Mouse (Mus musculus) ES-E14 (cell line): ENCODE data around the gene Tead1. TPM values are rescaled to one million over a fixed set of nuclear protein-coding genes. Genes with fewer than 3 reads are reported as not detected.

ENCODE experiments used
- DNase-seq: peaks from one replicate; pipeline ENCODE4 v3.0.0-alpha.2; 2013; ENCODE audit warnings: low read depth, low spot score
- H3K27ac ChIP-seq: 2 replicates; pipeline ENCODE4 v1.5.1; 2012; ENCODE audit warnings: low read depth, mild to moderate bottlenecking, low read length, moderate library complexity, mixed read lengths; ENCODE audit not compliant: poor library complexity, insufficient read depth, severe bottlenecking
- H3K36me3 ChIP-seq: 2 replicates; pipeline ENCODE4 v1.6.1; 2012; ENCODE audit warnings: mild to moderate bottlenecking, low read length, moderate library complexity, mixed read lengths; ENCODE audit not compliant: control insufficient read depth, poor library complexity, insufficient read depth, severe bottlenecking
- H3K4me1 ChIP-seq, 2 experiments: fragments of 150-350 bp in 1 of 2; sonication (generic) in 1 of 2; 2 replicates each; pipeline ENCODE4 v1.6.1; 2012; ENCODE audit warnings: low read length in 2 of 2, mild to moderate bottlenecking in 1 of 2, mixed read lengths in 1 of 2; ENCODE audit not compliant: control insufficient read depth in 2 of 2, insufficient read depth in 2 of 2, poor library complexity in 1 of 2
- H3K4me3 ChIP-seq, 2 experiments: fragments of 150-350 bp in 1 of 2; sonication (generic) in 1 of 2; 2 replicates each; pipeline ENCODE4 v1.5.1; 2012; ENCODE audit warnings: low read length in 2 of 2, low read depth in 1 of 2, mild to moderate bottlenecking in 1 of 2, mixed read lengths in 1 of 2; ENCODE audit not compliant: insufficient read depth in 1 of 2, poor library complexity in 1 of 2, severe bottlenecking in 1 of 2
- H3K9ac ChIP-seq: 2 replicates; pipeline ENCODE4 v1.6.1; 2012; ENCODE audit warnings: low read depth, mild to moderate bottlenecking, low read length, mixed read lengths; ENCODE audit not compliant: poor library complexity, insufficient read depth, severe bottlenecking
- H3K9me3 ChIP-seq: fragments of 150-350 bp; sonication (generic); 2 replicates; pipeline ENCODE4 v1.6.1; 2012; ENCODE audit warnings: low read depth, mild to moderate bottlenecking, low read length; ENCODE audit not compliant: control insufficient read depth, insufficient read depth
- CHD2 ChIP-seq: IDR thresholded peaks from 2 replicates; pipeline ENCODE4 v1.6.1; 2014; ENCODE audit warnings: mild to moderate bottlenecking, low read depth, low read length, inconsistent platforms
- HCFC1 ChIP-seq: IDR thresholded peaks from 2 replicates; pipeline ENCODE4 v1.6.1; 2012; ENCODE audit warnings: low read length, inconsistent platforms, borderline replicate concordance; ENCODE audit not compliant: insufficient read depth
- MAFK ChIP-seq: IDR thresholded peaks from 2 replicates; pipeline ENCODE4 v1.6.1; 2014; ENCODE audit warnings: mild to moderate bottlenecking, low read depth, low read length, inconsistent platforms; ENCODE audit not compliant: insufficient read depth
- ZC3H11A ChIP-seq: IDR thresholded peaks from 2 replicates; pipeline ENCODE4 v1.6.1; 2012; ENCODE audit warnings: low read depth, mild to moderate bottlenecking, inconsistent platforms, low read length, borderline replicate concordance
- ZNF384 ChIP-seq: IDR thresholded peaks from 2 replicates; pipeline ENCODE4 v1.6.1; 2012; ENCODE audit warnings: low read depth, low read length, inconsistent platforms
- in situ Hi-C, 2 experiments: fragments of 600-800 bp; cut with MboI; formaldehyde crosslinking; loops; one replicate each; pipeline ENCODE4 v1.15.1; 2025; ENCODE audit warnings: low sequenced_read_pairs in 2 of 2, inconsistent platforms in 1 of 2; ENCODE audit not compliant: unreplicated experiment in 2 of 2
- total RNA-seq: library from RNA; depleted of rRNA; stranded (reverse); fragments of 300-350 nt; gene quantifications from 2 replicates; pipeline ENCODE4 v1.2.3, GENCODE M21; 2012

Tead1 gene
- total RNA-seq, 1 experiment, result 90.5 TPM

GRCm38 (mm10) chr7:112859887-112860286, 180.8 kb downstream of the Tead1 start:
- in situ Hi-C loops, result no loop called here
- no peak overlapping the region for H3K4me3 ChIP-seq
- no peak for TF ChIP-seq HCFC1
- TF ChIP-seq ZNF384, result no peak
- no peak for TF ChIP-seq CHD2
- TF ChIP-seq MAFK, result no peak
- H3K36me3 ChIP-seq, result peaks cover 41% of the 10 kb centered on the region
- no peak overlapping the region for H3K9ac ChIP-seq
- H3K27ac ChIP-seq, result no peak overlapping the region
- H3K9me3 ChIP-seq, result no peaks in the 10 kb centered on the region
- peaks cover 2 to 11% of the 10 kb centered on the region in 2 experiments; a peak in 3 of 4 replicates for H3K4me1 ChIP-seq
- DNase-seq, result no peak

GRCm38 (mm10) chr7:112862086-112862485, 183.0 kb downstream of the Tead1 start:
- no peak overlapping the region for H3K27ac ChIP-seq
- peaks cover 42% of the 10 kb centered on the region for H3K36me3 ChIP-seq
- no peaks in the 10 kb centered on the region for H3K9me3 ChIP-seq
- DNase-seq, result no peak
- TF ChIP-seq ZC3H11A (no peak), HCFC1 (no peak), ZNF384 (no peak), CHD2 (no peak), MAFK (no peak)
- H3K4me1 ChIP-seq, result 0 out of 4 replicates have a peak, but pooled peaks cover 0 to 2% of the 10 kb centered on the region in 2 experiments
- H3K9ac ChIP-seq, result no peak overlapping the region
- H3K4me3 ChIP-seq, result no peak overlapping the region
- in situ Hi-C loops, result no loop called here

- peaks cover 0 to 13% of the 10 kb centered on the region in 2 experiments; a peak in 2 of 4 replicates for H3K4me1 ChIP-seq
- peaks cover 35% of the 10 kb centered on the region for H3K36me3 ChIP-seq
- no peak overlapping the region for H3K9ac ChIP-seq
- no peaks in the 10 kb centered on the region for H3K9me3 ChIP-seq
- DNase-seq, result no peak
- in situ Hi-C loops, result no loop called here
- TF ChIP-seq HCFC1, result no peak
- no peak for TF ChIP-seq ZNF384
- no peak for TF ChIP-seq CHD2
- TF ChIP-seq ZC3H11A, result no peak
- TF ChIP-seq MAFK, result no peak
- H3K27ac ChIP-seq, result no peak overlapping the region
- no peak overlapping the region for H3K4me3 ChIP-seq
These were observed 185.1 kb downstream of the Tead1 start for GRCm38 (mm10) chr7:112864188-112864587.

GRCm38 (mm10) chr7:112865739-112866138, 186.6 kb downstream of the Tead1 start:
- in situ Hi-C loops, result no loop called here

More at GRCm38 (mm10) chr7:112865739-112866138, 186.6 kb downstream of the Tead1 start:
- peaks cover 41% of the 10 kb centered on the region for H3K36me3 ChIP-seq
- no peaks in the 10 kb centered on the region for H3K9me3 ChIP-seq
- peaks cover 0 to 13% of the 10 kb centered on the region in 2 experiments; a peak in 2 of 4 replicates for H3K4me1 ChIP-seq
- DNase-seq, result no peak
- no peak overlapping the region for H3K27ac ChIP-seq
- TF ChIP-seq HCFC1 (no peak), ZNF384 (no peak), MAFK (no peak), ZC3H11A (no peak), CHD2 (no peak)
- H3K4me3 ChIP-seq, result no peak overlapping the region
- H3K9ac ChIP-seq, result no peak overlapping the region
